Mouse (Mus musculus): ENCODE measurements around the gene Nmral1. TPM values are rescaled to one million over a fixed set of nuclear protein-coding genes. Genes with fewer than 3 reads are reported as not detected.
"Not testable (repeated sequence)": the region's sequence is repeated elsewhere in the genome, so short reads cannot be mapped to it uniquely, and the experiment has no call there.

The Nmral1 gene
- 10 to 100 TPM; 14.5 to 15.2 TPM for total RNA-seq (2021)

DNA sequence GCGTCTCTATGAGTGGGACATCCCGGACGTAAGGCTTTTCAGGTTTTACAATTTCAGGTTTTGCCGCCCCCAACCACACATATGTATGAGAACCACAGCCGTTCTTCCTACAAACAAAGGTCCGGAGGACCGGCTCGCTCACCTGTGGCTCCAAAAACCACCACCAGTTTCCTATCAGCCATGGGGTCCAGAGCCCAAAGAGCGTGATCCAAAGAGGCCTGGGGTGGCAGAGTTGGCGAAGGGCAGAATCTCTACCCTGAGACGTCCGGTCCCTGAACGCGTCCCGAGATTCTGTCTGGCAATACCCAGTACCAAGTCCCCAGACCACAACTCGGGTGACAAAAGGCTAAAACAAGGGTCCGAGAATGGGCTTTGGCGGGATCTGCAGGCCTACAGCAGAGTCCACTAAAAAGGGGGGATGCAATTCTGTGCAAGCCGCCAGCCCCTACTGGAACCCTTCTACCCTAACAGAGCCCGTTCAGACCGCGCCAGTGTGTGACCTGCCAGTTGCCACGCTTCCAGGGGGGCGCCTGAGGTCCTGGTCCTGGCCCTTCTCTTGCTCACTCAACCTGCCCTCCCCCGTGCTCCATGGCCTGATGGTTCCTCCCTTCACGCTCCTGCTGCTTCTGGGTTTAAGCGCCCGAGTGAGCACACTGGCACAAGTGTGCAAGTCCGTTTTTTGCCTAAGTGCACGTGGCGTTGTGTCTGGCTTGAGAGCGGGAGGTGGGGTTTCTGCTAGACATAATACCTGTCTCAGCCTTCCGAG lies at the start of gene Nmral1:
Gene Nmral1, minus strand, starts transcription at position 604 of the 766 bp plus-strand sequence.
- DNase-seq, result peak; percentile 50 to 66

DNA sequence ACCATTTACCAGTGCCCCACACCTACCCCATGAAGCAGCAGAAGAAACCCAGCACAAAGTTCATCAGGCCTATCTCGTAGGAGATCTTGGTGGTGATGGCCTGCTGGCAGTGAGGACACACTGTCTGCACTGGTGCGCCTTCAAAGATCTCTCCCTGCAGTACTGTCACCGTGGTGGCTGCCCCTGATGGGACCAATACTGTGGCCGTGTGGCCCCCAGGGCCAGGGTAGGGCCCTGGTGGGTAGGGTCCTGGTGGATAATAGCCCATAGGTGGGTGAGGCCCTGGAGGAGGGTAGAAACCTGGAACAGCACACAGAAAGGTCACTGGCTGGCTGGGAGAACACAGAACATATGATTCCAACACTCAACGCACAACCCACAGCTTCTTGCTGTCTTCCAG lies 49.6 kb upstream of the Nmral1 start:
- DNase-seq, result no peak

- DNase-seq, result no peak
Measured at GRCm38 (mm10) chr16:4767012-4767790, 48.0 kb upstream of the Nmral1 start.

DNA sequence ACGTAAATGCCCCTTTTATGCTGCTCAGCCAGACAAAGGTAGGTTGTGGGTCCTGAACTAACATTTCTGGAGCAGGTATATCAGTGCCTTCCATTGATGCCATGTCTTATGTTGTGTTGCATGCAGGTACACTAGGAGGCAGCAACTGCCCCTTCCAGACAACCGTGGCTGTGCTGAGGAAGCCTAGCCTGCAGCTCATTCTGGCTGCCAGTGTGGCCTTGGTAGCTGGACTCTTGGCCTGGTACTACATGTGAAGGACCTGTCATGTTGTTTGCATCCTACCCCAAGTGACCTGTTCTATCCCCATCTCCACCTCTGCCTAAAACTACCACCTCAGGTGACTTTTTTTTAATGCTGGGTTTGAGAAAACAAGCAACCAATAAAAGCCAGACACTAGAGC lies 46.7 kb upstream of the Nmral1 start:
- DNase-seq, result no peak

- no peak for DNase-seq
Measured at GRCm38 (mm10) chr16:4763276-4763675, 44.1 kb upstream of the Nmral1 start.

- DNase-seq, result no peak
Measured at GRCm38 (mm10) chr16:4762437-4762836, 43.3 kb upstream of the Nmral1 start.

DNA sequence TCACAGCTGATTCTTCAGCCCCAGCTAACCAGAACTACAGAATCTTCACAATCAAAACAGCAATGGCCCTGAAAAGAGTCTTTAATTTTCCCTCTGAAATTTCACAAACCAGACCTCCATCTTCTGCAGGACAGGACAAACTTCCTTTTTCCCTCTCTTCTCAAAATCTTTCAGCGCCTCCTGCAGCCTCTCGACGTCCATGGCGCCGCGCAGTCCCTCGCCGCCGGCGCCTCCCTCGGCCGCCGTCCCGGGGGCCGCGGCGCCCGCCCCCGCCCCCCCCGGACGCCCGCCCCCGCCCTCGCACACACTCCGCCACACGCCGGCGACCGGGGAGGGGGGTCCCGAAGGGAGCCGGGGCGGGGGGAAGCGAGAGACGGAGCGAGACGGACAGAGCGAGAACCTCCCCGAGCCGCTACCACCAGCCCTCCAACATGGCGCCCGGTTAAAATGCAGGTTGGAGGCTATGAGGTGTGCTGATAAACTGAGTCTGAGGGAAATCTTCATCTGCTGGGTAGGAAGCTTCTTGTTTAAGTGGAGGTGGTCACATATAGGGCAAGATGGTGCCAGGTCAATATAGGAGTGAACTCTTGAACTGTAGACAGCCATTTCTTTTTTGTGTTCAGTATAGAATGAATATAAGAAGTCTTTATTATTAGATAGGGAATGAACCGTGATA lies 37.6 kb upstream of the Nmral1 start:
- DNase-seq, result not testable (repeated sequence)

GRCm38 (mm10) chr16:4754045-4754444 lies 34.9 kb upstream of the Nmral1 start:
- DNase-seq, result no peak

- no peak for DNase-seq
Measured at GRCm38 (mm10) chr16:4752155-4752554, 33.0 kb upstream of the Nmral1 start.

DNA sequence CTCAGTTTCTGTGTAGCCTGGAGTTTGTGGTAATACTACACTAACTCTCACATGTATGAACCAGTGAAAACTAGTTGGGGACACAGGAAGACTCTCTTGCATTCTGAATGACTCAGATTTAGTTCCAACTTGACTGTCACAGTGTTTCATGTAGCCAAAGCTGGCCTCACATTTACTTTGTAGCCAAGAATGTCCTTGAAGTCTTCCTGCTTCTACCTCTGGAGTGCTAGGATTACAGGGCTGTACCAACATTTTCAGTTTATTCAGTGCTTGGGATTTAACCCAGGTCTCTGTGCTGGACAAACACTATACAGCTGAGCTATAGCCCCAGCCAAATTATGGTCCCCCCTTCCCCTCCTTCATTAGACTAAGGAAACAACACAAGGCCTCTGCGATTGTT lies 23.0 kb upstream of the Nmral1 start:
- no peak for DNase-seq

DNA sequence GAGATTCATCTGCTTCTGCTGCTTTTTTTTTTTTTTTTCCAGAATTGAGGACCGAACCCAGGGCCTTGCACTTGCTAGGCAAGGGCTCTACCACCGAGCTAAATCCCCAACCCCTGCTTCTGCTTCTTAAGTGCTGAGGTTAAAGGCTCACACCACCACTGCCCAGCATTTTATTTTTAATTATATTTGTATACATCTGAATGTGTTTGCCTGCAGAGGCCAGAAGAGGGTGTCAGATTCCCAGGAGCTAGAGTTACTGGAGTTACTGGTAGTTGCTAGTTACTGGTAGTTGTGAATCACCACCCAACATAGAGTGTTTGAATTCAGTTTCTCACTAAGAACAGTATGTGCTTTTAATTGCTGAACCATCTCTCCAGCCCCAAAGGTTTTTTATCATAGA lies 20.8 kb upstream of the Nmral1 start:
- no peak for DNase-seq

DNA sequence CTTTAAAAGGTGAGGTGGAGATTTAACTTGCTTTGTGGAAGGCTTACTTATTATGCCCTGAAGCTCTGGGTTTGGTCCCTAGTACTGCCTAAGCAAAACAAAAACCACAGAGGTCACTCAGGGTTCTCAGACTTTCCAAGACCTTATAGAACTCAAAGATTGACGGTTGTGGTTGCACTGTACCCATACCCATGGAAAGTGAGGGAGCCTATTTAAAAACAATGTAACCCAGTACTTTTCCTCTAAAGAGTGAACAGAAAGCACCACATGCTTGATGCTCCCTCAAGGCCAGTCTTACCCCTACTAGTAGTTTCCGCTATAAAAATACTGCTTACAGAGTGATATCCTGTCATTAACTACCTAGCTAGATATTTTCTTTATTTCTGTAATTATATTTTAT lies 17.1 kb upstream of the Nmral1 start:
- DNase-seq, result no peak

DNA sequence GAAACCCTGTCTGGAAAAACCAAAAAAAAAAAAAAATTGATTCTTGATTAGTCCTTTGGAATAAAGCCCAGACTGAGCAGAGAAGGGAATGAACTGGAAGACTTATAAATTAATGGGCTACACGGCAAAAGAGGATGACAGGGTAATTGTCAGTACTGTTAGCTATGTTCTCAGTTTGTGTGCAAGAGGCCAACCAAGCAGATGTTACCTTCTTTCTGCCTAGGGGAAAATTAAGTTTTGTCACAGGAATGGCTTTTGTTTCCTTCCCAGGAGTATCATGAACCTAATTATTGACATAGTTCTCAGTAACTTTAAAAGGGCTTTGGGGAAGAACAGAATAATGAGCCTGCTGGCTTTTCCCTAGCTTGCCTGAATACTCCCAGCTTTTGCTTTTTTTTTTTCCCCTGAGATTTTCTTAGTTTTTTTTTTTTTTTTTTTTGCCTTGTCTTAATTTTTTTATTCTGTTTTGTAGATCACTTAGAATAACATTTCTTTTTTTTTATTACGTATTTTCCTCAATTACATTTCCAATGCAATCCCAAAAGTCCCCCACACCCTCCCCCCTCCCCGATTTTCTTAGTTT lies 11.7 kb upstream of the Nmral1 start:
- DNase-seq, result no peak

GRCm38 (mm10) chr16:4727963-4728362 lies 8.8 kb upstream of the Nmral1 start:
- no peak for DNase-seq

DNA sequence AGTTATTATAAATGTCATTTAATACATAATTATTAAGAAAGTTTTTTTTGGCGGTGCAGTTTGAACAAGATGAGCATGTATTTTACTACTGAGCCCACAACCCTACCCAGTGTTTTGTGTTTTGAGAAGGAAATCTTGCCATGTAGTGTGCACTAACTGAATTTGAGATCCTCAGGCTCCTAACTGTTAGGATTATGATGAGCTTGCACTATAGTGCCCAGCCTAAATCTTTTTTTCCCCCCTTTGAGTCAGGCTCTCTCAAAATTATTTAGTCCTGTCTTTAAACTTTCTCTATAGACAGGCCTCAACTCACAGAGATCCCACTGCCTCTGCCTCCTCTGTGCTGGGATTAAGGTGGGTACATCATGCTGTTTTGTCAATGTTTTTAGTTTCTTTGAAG lies 8.4 kb upstream of the Nmral1 start:
- DNase-seq, result no peak

DNA sequence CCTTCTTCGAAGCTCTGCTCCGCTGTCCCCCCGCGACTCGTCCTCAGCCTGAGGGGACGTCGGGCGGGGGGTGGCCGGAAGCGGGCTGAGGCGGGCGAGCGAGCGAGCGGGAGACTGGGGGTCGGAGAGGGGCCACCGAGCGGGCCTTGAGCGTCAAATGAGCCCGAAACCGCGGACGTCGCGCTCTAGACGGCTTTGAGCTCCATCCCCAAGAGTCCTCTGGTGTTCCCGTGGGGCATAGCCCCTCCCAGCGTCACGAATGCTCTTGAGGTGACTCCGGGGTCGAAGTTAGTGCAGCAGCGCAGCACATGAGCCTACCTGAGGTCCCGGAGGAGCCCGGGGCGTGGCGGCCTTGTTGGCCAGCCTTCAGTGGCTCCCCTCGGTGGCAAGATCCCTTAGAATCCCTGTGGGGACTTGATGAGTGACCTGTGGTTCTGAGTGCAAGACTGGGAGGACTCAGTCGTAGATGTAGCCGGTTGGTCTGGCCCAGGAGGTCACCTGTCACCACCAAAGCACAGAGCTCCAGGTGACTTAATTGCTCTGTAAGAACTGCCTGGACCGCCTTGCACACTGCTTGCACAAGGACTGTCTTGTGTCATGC lies 7.5 kb upstream of the Nmral1 start:
- DNase-seq, result no peak

DNA sequence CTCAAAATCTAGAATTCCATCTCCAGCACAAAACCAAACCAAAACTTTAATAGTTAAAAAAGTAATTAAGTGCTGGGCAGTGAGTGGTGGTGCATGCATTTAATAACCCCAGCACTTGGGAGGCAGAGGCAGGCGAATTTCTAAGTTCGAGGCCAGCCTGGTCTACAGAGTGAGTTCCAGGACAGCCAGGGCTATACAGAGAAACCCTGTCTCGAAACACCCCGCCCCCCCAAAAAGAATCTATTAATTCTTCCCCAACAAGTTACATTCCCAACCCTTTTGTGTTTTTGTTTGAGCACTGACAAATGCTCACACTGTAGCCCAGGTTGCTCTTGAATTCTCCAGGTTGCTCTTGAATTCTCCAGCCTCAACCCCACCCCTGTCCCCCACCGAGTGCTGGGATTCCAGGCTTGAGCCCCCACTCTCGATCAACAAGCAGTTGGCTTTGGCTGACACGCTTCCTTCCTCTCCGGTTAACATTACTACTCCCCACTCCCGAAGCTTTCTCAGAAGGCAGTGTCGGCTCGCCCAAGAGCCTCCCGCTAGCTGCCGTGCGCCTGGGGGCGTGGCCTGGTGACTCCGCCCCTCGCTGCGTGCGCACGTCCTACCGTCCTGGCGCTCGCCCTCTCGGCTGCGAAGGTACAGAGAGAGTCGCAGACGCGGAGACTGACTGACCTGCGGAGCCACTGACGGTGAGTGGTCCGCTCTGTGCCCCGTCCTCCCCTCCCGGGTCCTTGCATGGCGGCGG lies 6.8 kb upstream of the Nmral1 start, which contains the start of gene Hmox2:
Gene Hmox2, plus strand, starts transcription at position 582 of the 748 bp plus-strand sequence.
- DNase-seq, result peak; percentile 90 to 91

DNA sequence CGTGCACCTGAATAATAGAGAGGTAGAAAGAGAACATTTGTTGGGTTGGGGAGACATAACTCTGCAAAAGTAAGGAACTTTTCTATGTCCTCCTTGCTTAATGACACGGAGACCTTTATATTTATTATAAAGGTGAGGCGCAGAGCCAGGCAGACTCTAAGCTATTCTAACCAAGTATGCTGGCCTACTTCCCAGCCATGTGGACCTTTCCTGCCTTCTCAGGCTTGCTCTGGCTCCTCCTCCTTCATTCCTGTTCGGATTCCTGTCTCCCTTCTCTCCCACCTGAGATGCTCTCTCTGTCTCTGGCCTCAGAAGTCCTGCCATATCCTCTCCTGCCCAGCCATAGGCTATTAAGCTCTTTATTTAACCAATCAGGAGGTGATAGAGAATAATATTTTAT lies 6.1 kb upstream of the Nmral1 start:
- DNase-seq, result no peak

DNA sequence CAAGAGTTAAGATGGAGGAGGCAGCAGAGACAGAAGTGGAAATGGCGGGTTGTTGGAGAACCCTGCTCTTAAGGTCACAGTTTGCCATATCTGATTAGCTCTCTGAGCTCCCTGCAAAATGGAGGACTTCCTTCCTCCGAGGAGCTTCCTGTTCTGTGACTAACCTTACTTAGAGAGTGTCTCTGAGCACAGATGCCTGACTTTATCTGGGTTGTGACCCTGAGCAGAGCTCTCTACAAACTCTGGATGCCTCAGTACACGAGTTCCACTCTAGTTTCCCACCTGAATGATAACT lies 3.7 kb upstream of the Nmral1 start:
- DNase-seq, result no peak

DNA sequence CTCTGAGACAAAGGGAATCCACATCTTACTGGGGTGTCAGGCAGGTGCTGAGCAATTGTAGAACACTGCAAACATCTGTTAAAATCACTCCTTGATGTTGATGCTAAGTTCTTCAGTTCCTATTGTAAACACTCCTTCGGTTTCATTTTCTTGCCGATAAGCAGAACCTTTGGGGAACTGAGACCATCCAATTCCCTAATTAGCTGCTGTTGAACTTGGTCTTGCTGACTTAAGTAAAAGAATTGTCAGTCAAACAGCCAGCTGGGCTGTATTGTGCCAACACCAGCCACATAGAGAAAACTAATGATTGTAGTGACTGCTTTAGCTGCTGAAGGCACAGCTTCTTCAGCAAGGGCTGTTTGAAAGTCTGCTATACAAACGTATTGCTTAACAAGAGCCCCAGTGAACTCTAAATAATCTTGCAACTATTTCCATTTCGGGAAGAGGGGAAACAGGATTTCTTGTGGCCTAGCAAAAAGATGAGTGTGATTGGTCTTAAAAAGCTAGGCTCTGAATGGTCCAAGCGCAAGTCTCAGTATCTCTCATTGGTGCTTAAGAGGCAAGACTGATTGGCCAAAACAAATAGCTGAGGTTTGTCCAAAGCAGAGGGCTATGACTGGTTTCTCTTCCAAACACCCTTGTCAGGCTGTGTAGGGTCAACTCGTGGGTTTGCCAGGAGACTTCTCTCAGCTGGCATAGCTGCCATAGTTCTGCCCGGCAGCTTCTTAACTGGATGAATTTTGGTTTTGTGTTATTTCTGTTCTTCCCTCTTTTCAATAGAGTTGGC lies 3.2 kb upstream of the Nmral1 start:
- DNase-seq, result no peak

- no peak for DNase-seq
Measured at GRCm38 (mm10) chr16:4717866-4718265, 1.3 kb downstream of the Nmral1 start.
